Mouse (Mus musculus) heart, adult 18-20 months (tissue): ENCODE data around the gene Cinp. TPM values are rescaled to one million over a fixed set of nuclear protein-coding genes. Genes with fewer than 3 reads are reported as not detected.
A peak's percentile ranks its signal among the peaks of the same experiment; 100 is the strongest.

ENCODE experiments used
- DNase-seq, 2 experiments: peaks; one replicate each; pipeline ENCODE4 v3.0.0; 2021 to 2022; ENCODE audit warnings: mixed read lengths in 1 of 2
- long read RNA-seq, 2 experiments: library from polyadenylated mRNA; stranded (forward); transcript quantifications; one replicate each; pipeline ENCODE4 v2.0.0; 2021
- total RNA-seq, 2 experiments: library from RNA; stranded (reverse); gene quantifications; 2 replicates each; pipeline ENCODE4 v1.2.3; 2021

The Cinp gene
- total RNA-seq, result 10 to 100 TPM; 26.9 to 29.5 TPM
- long read RNA-seq, experiment 1, transcript Cinp-201 (5 exons, 2,029 nt), result major isoform, 14 of 23 reads
- long read RNA-seq, experiment 1, partial matches to known transcripts, result 1 of 23 reads
- long read RNA-seq, experiment 1, other reads (novel, unspliced or antisense), result 5 of 23 reads
- long read RNA-seq, experiment 2, transcript Cinp-201 (5 exons, 2,029 nt), result major isoform, 8 of 12 reads
- long read RNA-seq, experiment 2, partial matches to known transcripts, result 0 of 12 reads
- long read RNA-seq, experiment 2, other reads (novel, unspliced or antisense), result 3 of 12 reads

- peak; percentile 97 to 99 for DNase-seq
Measured at GRCm38 (mm10) chr12:110889036-110890020, at the start of gene Cinp, which contains the start of gene Tecpr2. Gene Cinp, minus strand, starts transcription at chr12:110889145. Gene Tecpr2, plus strand, starts transcription at chr12:110889264.

GRCm38 (mm10) chr12:110937496-110937895 lies 48.6 kb upstream of the Cinp start:
- DNase-seq, result no peak

- DNase-seq, result peak; percentile 85
Measured at GRCm38 (mm10) chr12:110935983-110936620, 47.2 kb upstream of the Cinp start.

GRCm38 (mm10) chr12:110932820-110933219 lies 43.9 kb upstream of the Cinp start:
- peak in 1 of 2 experiments; percentile 39 for DNase-seq

DNA sequence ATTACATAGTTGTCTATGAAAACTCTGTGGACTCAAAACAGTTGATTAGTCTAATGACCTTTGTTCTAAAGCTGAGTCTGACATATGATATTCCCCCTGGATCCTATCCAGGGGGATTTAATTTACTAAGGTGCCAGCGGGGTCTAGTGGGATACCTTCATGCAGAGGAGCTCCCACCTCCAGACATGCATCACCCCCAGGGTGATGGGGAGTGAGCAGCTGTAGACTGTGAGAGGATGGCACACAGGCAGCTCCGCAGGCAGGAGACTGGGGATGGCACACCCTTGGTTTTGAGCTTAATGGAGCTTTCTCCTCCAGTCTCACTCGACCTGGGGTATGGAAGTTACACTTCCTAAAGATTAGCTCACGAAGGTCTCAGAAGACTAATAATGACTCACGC lies 32.6 kb upstream of the Cinp start:
- no peak for DNase-seq

- DNase-seq, result no peak
Measured at GRCm38 (mm10) chr12:110920254-110920653, 31.3 kb upstream of the Cinp start.

DNA sequence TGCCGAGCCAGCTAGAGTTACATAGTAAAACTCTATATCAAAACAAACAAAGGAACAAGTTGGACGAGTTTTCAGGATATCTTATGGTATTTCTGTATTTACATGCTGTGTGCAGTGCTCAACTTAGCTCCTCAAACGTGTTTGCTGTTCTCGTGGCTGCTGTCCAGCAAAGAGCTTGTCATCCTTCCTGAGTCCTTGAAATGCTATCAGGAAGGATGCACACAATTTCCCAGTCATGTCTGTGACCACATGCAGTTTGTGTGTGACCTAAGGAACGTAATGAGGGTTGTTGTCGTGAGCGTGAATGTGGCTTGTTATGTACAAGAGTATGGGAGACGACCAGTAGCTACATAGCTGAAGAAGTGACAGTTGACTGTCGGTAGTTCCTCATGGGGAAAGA lies 26.8 kb upstream of the Cinp start:
- DNase-seq, result no peak

- DNase-seq, result no peak
Measured at GRCm38 (mm10) chr12:110909962-110910361, 21.0 kb upstream of the Cinp start.

DNA sequence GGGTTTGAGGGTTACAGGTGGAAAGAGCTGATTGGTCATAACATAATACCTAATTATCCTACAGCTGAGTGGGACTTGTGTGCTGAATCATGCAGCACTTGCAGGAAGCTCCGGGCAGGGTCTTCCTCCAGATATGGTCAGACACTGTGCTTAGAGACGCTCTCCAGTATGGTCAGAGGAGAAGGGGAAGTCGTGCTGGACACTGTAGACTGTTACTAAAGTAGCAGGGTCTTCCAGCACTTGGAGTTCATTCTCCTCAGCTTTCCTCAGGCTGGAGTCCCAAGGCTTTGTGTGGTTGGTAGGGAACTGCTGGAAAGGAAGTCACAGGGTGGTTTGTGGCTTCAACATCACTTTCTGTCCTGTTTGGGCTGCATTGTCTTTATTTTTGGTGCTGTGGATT lies 18.9 kb upstream of the Cinp start:
- no peak for DNase-seq

GRCm38 (mm10) chr12:110903536-110903935 lies 14.6 kb upstream of the Cinp start:
- peak in 1 of 2 experiments; percentile 14 for DNase-seq

- DNase-seq, result no peak
Measured at GRCm38 (mm10) chr12:110902106-110902505, 13.2 kb upstream of the Cinp start.

- no peak for DNase-seq
Measured at GRCm38 (mm10) chr12:110891887-110892286, 2.9 kb upstream of the Cinp start.

DNA sequence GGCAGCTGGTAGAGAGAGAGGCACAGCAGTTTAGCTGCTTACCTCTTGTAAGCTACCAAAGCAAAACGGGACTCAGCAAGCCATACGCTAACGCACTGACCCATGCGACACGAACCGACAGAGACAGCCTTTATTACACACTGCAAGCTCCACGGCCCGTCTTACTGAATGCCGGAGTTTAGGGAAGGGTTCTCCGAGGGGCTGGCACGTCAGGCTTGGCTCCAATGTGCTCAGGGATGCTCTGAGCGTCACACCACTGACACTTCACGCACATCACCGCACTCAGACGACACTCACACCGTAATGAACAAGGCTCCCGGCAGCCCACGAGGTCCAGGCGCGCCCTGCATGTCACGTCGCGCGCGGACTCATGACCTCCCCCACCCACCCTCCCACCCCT lies 339 bp downstream of the Cinp start:
- DNase-seq, result no peak

DNA sequence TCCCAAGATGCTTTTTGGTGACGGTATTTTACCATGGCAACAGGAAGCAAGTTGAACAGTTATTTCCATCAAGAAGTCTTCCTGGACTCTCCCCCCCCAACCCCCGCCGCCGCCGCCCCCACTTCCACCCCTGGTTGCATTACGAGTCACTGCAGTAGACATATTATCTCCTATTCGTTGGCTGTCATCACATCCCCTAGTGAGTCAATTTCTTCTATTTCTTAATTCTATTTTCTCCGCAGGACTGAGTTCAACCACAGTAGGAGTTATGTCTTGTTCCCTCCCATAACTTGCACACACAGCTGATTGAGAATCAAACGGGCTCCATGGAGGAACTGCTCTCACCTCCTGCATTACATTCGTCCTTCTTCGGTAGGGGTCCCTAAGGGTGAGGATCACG lies 839 bp downstream of the Cinp start:
- no peak for DNase-seq

DNA sequence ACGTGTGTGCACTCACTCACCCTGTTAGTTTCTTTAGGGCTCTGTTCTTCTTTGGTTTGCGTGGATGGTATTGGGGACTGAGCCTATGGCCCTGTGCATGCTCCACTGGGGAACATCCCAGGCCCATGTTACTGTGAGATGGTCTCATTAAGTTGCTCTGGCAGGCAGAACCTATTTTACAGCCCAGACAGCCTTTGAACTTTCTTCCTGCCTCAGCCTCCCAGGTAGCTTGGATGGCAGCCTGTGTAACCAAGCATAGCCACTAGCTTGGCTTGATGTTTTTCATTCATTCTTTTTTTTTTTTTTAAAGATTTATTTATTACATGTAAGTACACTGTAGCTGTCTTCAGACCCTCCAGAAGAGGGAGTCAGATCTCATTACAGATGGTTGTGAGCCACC lies 3.7 kb downstream of the Cinp start:
- no peak for DNase-seq

GRCm38 (mm10) chr12:110882291-110882690 lies 6.7 kb downstream of the Cinp start:
- DNase-seq, result no peak

DNA sequence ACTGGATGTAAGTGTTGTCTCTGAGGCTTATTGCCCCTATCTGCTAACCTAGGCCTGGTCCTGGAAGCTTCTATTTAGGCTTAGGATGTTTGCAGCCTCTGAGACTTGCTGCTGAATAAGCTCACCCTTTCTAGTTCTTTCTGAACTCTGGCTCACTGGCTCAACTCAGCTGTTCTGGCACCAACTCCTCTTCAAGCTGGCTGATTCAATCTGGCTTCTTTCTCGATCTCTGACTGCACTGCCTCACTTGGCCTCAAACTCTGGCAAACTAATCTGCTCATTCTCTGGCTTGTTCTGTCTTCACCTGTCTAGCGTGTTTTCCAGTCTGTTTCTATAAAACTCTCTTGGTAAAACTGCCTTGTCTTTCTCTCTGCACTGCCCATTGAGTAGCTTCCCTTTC lies 13.6 kb downstream of the Cinp start:
- DNase-seq, result no peak

DNA sequence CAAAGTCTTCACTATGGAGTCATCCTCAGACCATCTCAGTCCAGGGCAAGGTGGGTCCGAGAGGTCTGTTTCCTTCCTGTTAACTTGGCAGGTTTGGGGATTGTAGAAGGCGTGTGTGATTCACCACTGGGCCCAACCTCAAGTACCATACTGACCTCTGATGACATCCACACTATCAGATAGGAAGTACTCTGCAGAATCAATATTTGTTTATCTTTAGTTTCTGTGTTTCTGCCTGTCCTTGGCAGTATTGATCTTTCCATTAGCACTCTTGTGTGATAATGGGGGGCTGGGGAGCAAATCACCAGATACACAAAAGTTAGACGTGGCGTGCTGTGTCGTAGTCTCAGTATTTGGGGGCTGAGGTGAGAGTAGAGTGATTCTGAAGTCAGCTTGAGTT lies 17.7 kb downstream of the Cinp start:
- no peak for DNase-seq

GRCm38 (mm10) chr12:110870107-110870506 lies 18.8 kb downstream of the Cinp start:
- DNase-seq, result no peak

DNA sequence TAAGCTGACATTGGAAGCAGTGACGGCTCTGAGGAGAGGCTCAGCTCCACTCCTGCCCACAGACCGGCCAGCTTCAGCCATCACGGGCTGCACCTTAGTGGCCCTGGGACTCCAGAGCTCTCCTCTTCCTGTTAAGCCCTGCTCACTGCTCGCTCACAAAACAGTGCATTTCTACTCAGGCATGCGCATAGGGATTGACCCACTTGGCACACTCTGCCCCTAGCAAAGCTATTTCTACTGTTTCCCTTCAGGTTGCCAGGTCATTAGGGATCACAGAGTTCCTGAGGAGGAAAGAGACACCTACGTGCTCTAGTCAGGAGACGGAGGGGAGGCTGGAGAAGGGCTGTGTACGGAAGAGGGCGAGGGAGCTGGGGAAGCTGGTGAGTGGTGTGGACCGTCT lies 23.0 kb downstream of the Cinp start:
- DNase-seq, result no peak

GRCm38 (mm10) chr12:110865571-110865970 lies 23.4 kb downstream of the Cinp start:
- no peak for DNase-seq

GRCm38 (mm10) chr12:110864008-110864407 lies 24.9 kb downstream of the Cinp start:
- DNase-seq, result no peak

DNA sequence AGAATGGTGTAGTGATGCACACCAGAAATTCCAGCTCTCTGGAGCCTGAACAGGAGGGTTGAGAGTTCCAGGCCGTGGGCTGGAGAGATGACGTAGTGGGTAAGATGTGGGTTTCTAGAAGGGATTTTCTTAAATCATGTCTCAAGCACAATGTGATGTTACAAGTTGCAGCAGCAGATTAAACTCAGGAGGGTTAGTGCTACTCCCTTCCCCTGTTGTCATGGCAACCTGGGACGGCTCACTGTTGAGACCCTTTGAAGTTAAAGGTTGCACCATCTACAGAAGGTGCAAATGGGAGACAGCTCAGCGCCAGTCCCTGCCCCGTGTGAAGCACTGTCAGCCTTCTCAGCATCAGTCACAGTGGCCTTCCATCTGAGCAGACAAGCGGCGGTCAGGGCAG lies 27.7 kb downstream of the Cinp start:
- no peak for DNase-seq
